ENCODE assay signal across 9 mouse cellular contexts in the genomic region with DNA sequence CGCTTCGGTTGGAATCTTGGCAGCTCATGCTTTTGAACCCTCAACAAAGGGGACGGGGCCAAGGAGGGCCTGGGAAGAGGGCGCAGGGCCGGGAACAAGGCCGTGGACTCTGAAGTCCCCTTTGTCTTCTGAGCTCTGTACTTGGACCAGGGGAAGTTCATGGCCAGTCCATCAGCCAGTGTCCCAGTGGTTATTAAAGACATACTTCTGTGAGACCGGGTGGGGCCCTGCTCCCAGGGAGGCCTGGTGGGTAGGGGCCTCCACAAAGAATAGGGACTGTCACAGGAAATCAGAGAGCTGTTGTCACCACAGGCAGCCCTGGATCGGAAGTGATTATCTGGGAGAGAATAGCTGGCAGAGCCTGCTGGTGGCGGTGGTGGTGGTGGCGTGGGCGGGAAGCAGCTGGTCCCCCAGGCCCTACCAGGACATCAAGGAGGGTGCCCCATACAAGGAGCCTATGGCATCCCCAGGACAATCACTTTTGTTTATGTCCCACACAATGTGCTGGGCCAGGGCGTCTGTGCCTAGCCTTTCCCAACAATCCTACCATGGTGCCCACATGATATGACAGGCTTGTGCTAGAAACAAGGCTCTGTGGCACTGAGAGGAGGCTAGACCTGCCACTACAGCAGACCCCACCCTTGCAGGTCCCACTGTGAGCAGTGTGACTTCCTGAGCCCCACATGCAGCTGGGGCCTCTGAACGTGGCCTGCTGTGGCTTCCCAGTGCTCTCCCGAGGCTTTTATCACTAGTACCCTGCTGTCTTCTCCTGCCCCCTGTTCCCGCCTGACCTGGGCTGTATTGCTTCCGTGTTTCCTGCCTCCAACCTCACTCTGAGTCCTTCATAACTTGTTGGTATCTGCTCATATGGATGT.
A peak's percentile ranks its signal among the peaks of the same experiment; 100 is the strongest.
DNase-seq lines count a peak whose midpoint lies in the region; ATAC-seq lines count a peak whose summit lies in the region.
"Had no signal": no experiment of that assay in that cellular context is flagged by ENCODE, and none has a peak within 500 bp of the region (broad histone marks: within the 10 kb centered on the region; RNA-seq: fewer than 3 reads in every experiment).

No protein-coding gene starts in this region.

- H3K4me3 ChIP-seq in hindbrain, embryonic 10.5 days = no peak overlapping the region
- H3K4me3 ChIP-seq in hindbrain, embryonic 11.5 days (ENCODE audit: low read depth, low read length) = no peak overlapping the region
- no peak overlapping the region for H3K4me3 ChIP-seq in hindbrain, embryonic 12.5 days
- H3K4me3 ChIP-seq in midbrain, embryonic 12.5 days = no peak overlapping the region

- no peaks in the 10 kb centered on the region for H3K9me3 ChIP-seq in hindbrain, embryonic 10.5 days
- H3K9me3 ChIP-seq in hindbrain, embryonic 11.5 days (ENCODE audit: control insufficient read depth, low read length) = no peaks in the 10 kb centered on the region
- H3K9me3 ChIP-seq in hindbrain, embryonic 12.5 days (replicated peaks) = no peaks in the 10 kb centered on the region
- H3K9me3 ChIP-seq in midbrain, embryonic 12.5 days = no peaks in the 10 kb centered on the region

- peaks cover 11% of the 10 kb centered on the region for H3K4me1 ChIP-seq in hindbrain, embryonic 10.5 days (replicated peaks)
- H3K4me1 ChIP-seq in hindbrain, embryonic 11.5 days (replicated peaks; ENCODE audit: control insufficient read depth, insufficient read depth, low read length) = no peaks in the 10 kb centered on the region
- peaks cover 9% of the 10 kb centered on the region for H3K4me1 ChIP-seq in hindbrain, embryonic 12.5 days
- H3K4me1 ChIP-seq in midbrain, embryonic 12.5 days = peaks cover 11% of the 10 kb centered on the region

- no peak for ATAC-seq in hindbrain, embryonic 11.5 days (ENCODE audit: low FRiP score)
- peak; percentile 49; the same call in 1 of the 2 replicates for ATAC-seq in hindbrain, embryonic 12.5 days (ENCODE audit: low FRiP score)
- ATAC-seq in midbrain, embryonic 12.5 days (ENCODE audit: low FRiP score, low read depth) = 0 out of 2 replicates have a peak, but pooled peaks have one; percentile 44
- no peak for ATAC-seq in erythroid progenitor cell, adult 5-6 weeks (replicated peaks; ENCODE audit: low FRiP score, poor library complexity, severe bottlenecking)

- no peak for DNase-seq in hindbrain, embryonic 10.5 days (ENCODE audit: low spot score)
- DNase-seq in hindbrain, embryonic 11.5 days (ENCODE audit: low spot score) = no peak
- DNase-seq in CD8-positive naive resting alpha-beta T cell, adult 2 months (ENCODE audit: low read depth in 2 of 2, low spot score in 2 of 2) = peak; percentile 30 to 44
- no peak for DNase-seq in urinary bladder, postnatal 36 days (ENCODE audit: low spot score in 2 of 2)
- no peak for DNase-seq in adrenal gland, adult 8-10 months
- DNase-seq: lung, postnatal 14 days had no signal

- no peaks in the 10 kb centered on the region for H3K36me3 ChIP-seq in hindbrain, embryonic 10.5 days
- H3K36me3 ChIP-seq in hindbrain, embryonic 11.5 days (ENCODE audit: control insufficient read depth, insufficient read depth, low read length) = no peaks in the 10 kb centered on the region
- H3K36me3 ChIP-seq in hindbrain, embryonic 12.5 days = no peaks in the 10 kb centered on the region
- H3K36me3 ChIP-seq in midbrain, embryonic 12.5 days = no peaks in the 10 kb centered on the region

- WGBS in hindbrain, embryonic 10.5 days = 64% methylated on average over 16 of the region's 16 CpGs
- WGBS in hindbrain, embryonic 11.5 days = 60% methylated on average over 16 of the region's 16 CpGs
- 62% methylated on average over 16 of the region's 16 CpGs for WGBS in hindbrain, embryonic 12.5 days
- 52% methylated on average over 16 of the region's 16 CpGs for WGBS in midbrain, embryonic 12.5 days

- peak overlapping the region; percentile 17 for H3K27ac ChIP-seq in hindbrain, embryonic 10.5 days
- no peak overlapping the region for H3K27ac ChIP-seq in hindbrain, embryonic 11.5 days (ENCODE audit: low read depth, low read length)
- H3K27ac ChIP-seq in hindbrain, embryonic 12.5 days = no peak overlapping the region
- no peak overlapping the region for H3K27ac ChIP-seq in midbrain, embryonic 12.5 days (replicated peaks)

- no peak overlapping the region for H3K9ac ChIP-seq in hindbrain, embryonic 11.5 days (ENCODE audit: low read depth, low read length)
- no peak overlapping the region for H3K9ac ChIP-seq in hindbrain, embryonic 12.5 days
- no peak overlapping the region for H3K9ac ChIP-seq in midbrain, embryonic 12.5 days (replicated peaks)

- no peaks in the 10 kb centered on the region for H3K27me3 ChIP-seq in hindbrain, embryonic 10.5 days (ENCODE audit: insufficient read depth, poor library complexity, severe bottlenecking)
- no peaks in the 10 kb centered on the region for H3K27me3 ChIP-seq in hindbrain, embryonic 11.5 days (ENCODE audit: control insufficient read depth, insufficient read depth, low read length)
- H3K27me3 ChIP-seq in hindbrain, embryonic 12.5 days = no peaks in the 10 kb centered on the region
- H3K27me3 ChIP-seq in midbrain, embryonic 12.5 days = no peaks in the 10 kb centered on the region

- H3K4me2 ChIP-seq in hindbrain, embryonic 11.5 days (replicated peaks; ENCODE audit: low read depth, low read length) = no peak overlapping the region
- H3K4me2 ChIP-seq in hindbrain, embryonic 12.5 days (replicated peaks) = no peak overlapping the region
- H3K4me2 ChIP-seq in midbrain, embryonic 12.5 days (replicated peaks) = no peak overlapping the region

Comparison
In these comparisons a context has a peak if more than half of its experiments do, and no peak if none do; other contexts are left out.
1. ATAC-seq: peak in hindbrain, embryonic 12.5 days (single experiment) and midbrain, embryonic 12.5 days (single experiment); none in hindbrain, embryonic 11.5 days (single experiment) and erythroid progenitor cell, adult 5-6 weeks (single experiment).
2. DNase-seq: peak in CD8-positive naive resting alpha-beta T cell, adult 2 months (2 of 2); none in hindbrain, embryonic 10.5 days (single experiment), hindbrain, embryonic 11.5 days (single experiment), urinary bladder, postnatal 36 days (0 of 2) and adrenal gland, adult 8-10 months (single experiment).